Mouse (Mus musculus) activated CD4-positive, CD25-positive, alpha-beta regulatory T cell, adult 4 months (primary cell): ENCODE measurements around the gene Krtap5-2. TPM values are rescaled to one million over a fixed set of nuclear protein-coding genes. Genes with fewer than 3 reads are reported as not detected.
"Not testable (repeated sequence)": the region's sequence is repeated elsewhere in the genome, so short reads cannot be mapped to it uniquely, and the experiment has no call there.

Experiments
- ATAC-seq: one replicate; pipeline ENCODE4 v1.8.0; 2017
- polyA plus RNA-seq, 2 experiments: library from polyadenylated mRNA; unstranded; fragments of 100-300 nt; shearing (Covaris generic); gene quantifications; one replicate each; pipeline ENCODE4 v1.2.1; 2017

The Krtap5-2 gene
- not detected for polyA plus RNA-seq

- not testable (repeated sequence) for ATAC-seq
These were observed at the start of gene Krtap5-2 for GRCm38 (mm10) chr7:142175905-142176304. Gene Krtap5-2 (minus strand): TSS chr7:142176005.

- ATAC-seq, result no peak
These were observed 48.7 kb upstream of the Krtap5-2 start for GRCm38 (mm10) chr7:142224518-142224917.

- ATAC-seq, result not testable (repeated sequence)
These were observed 36.3 kb upstream of the Krtap5-2 start for GRCm38 (mm10) chr7:142212136-142212535.

GRCm38 (mm10) chr7:142211559-142211958 is 35.8 kb upstream of the Krtap5-2 start, which contains the start of gene Gm7579:
Gene Gm7579 (plus strand): TSS chr7:142211859.
- no peak for ATAC-seq

- ATAC-seq, result not testable (repeated sequence)
These were observed 31.1 kb upstream of the Krtap5-2 start for GRCm38 (mm10) chr7:142206891-142207290.

GRCm38 (mm10) chr7:142205488-142205887 is 29.7 kb upstream of the Krtap5-2 start:
- no peak for ATAC-seq

GRCm38 (mm10) chr7:142201064-142201463 is 25.3 kb upstream of the Krtap5-2 start, which contains the start of gene Krtap5-3:
Gene Krtap5-3 (plus strand): TSS chr7:142201364.
- no peak for ATAC-seq

GRCm38 (mm10) chr7:142198748-142199147 is 22.9 kb upstream of the Krtap5-2 start:
- ATAC-seq, result no peak

GRCm38 (mm10) chr7:142190289-142190688 is 14.5 kb upstream of the Krtap5-2 start, which contains the start of gene Gm10153:
Gene Gm10153 (minus strand): TSS chr7:142190389.
- no peak for ATAC-seq

- ATAC-seq, result no peak
These were observed 12.4 kb upstream of the Krtap5-2 start for GRCm38 (mm10) chr7:142188156-142188555.

GRCm38 (mm10) chr7:142181021-142181420 is 5.2 kb upstream of the Krtap5-2 start:
- ATAC-seq, result no peak

GRCm38 (mm10) chr7:142178685-142179084 is 2.9 kb upstream of the Krtap5-2 start:
- ATAC-seq, result no peak

GRCm38 (mm10) chr7:142169836-142170235 is 6.0 kb downstream of the Krtap5-2 start:
- ATAC-seq, result no peak

- not testable (repeated sequence) for ATAC-seq
These were observed 10.2 kb downstream of the Krtap5-2 start, which contains the start of gene Gm4553 for GRCm38 (mm10) chr7:142165639-142166038. Gene Gm4553 (minus strand): TSS chr7:142165739.

- no peak for ATAC-seq
These were observed 16.4 kb downstream of the Krtap5-2 start for GRCm38 (mm10) chr7:142159366-142159765.

GRCm38 (mm10) chr7:142157013-142157412 is 18.8 kb downstream of the Krtap5-2 start, which contains the start of gene Gm29735:
Gene Gm29735 (minus strand): TSS chr7:142157113.
- ATAC-seq, result not testable (repeated sequence)

GRCm38 (mm10) chr7:142155308-142155707 is 20.5 kb downstream of the Krtap5-2 start:
- no peak for ATAC-seq

- no peak for ATAC-seq
These were observed 23.6 kb downstream of the Krtap5-2 start for GRCm38 (mm10) chr7:142152191-142152590.

- ATAC-seq, result no peak
These were observed 27.2 kb downstream of the Krtap5-2 start for GRCm38 (mm10) chr7:142148633-142149032.

- ATAC-seq, result no peak
These were observed 29.8 kb downstream of the Krtap5-2 start for GRCm38 (mm10) chr7:142146033-142146432.

- ATAC-seq, result no peak
These were observed 30.3 kb downstream of the Krtap5-2 start for GRCm38 (mm10) chr7:142145413-142145940.

- no peak for ATAC-seq
These were observed 31.3 kb downstream of the Krtap5-2 start, which contains the start of gene Gm45337 for GRCm38 (mm10) chr7:142144507-142144906. Gene Gm45337 (minus strand): TSS chr7:142144607.

GRCm38 (mm10) chr7:142143506-142144010 is 32.2 kb downstream of the Krtap5-2 start:
- not testable (repeated sequence) for ATAC-seq

GRCm38 (mm10) chr7:142140696-142141095 is 35.1 kb downstream of the Krtap5-2 start:
- ATAC-seq, result no peak
